Mouse (Mus musculus): ENCODE measurements around the gene Vps25. TPM values are rescaled to one million over a fixed set of nuclear protein-coding genes. Genes with fewer than 3 reads are reported as not detected.

Vps25 gene
- polyA plus RNA-seq, 1 experiment = 82.9 TPM

DNA sequence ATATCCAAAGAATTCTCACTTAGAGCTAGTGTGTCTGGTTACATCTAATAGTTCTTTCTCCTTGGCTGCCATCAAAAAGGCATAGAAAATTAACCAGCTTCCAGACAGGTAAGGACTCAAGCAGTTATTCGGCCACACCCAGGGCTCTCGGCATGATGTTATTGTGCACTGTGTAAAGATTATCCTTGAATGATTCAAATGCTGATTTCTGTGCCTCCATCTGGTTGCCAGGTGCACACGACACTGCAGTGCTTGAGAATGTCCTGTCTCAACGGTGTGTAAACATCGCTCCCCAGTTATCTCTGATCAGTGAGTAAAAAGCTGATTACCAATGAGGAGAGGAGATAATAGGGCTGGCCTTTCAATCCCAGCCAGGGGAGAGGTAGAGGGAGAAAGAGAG, 54.2 kb downstream of the Vps25 start:
- Histone ChIP-seq H3K4me3 (replicated peaks; ENCODE audit: extremely low read depth, low read depth, low read length) (no peak overlapping the region), H3K4me1 (ENCODE audit: control insufficient read depth, insufficient read depth, low read length) (no peaks in the 10 kb centered on the region)
- no peak for DNase-seq
- TF ChIP-seq CTCF (IDR thresholded peaks at IDR 0.05; ENCODE audit: insufficient read depth, low read length) = no peak
- no peak for TF ChIP-seq POLR2A (IDR thresholded peaks at IDR 0.05; ENCODE audit: borderline replicate concordance, extremely low read depth, low read depth, low read length)
- 23% methylated on average over 5 of the region's 5 CpGs for WGBS

Other genes starting within 250 kb of the Vps25 start
- gene Atp6v0a1, start 244.3 kb upstream of the Vps25 start, polyA plus RNA-seq (2012; rRNA removed) = 81.9 and 102 TPM in 2 replicates
- gene Naglu, start 183.7 kb upstream of the Vps25 start, polyA plus RNA-seq (2012; rRNA removed) = 32.2 and 33.5 TPM in 2 replicates
- gene Hsd17b1, start 175.3 kb upstream of the Vps25 start, polyA plus RNA-seq (2012; rRNA removed) = 0.17 and 0.29 TPM in 2 replicates
- 40.2 and 43.9 TPM in 2 replicates for gene Coasy, start 171.1 kb upstream of the Vps25 start, polyA plus RNA-seq (2012; rRNA removed)
- 25.5 and 47.0 TPM in 2 replicates for gene Mlx, start 166.4 kb upstream of the Vps25 start, polyA plus RNA-seq (2012; rRNA removed)
- gene Psmc3ip, start 158.3 kb upstream of the Vps25 start, polyA plus RNA-seq (2012; rRNA removed) = 1.5 and 2.1 TPM in 2 replicates
- 47.6 and 58.8 TPM in 2 replicates for gene Retreg3, start 133.8 kb upstream of the Vps25 start, polyA plus RNA-seq (2012; rRNA removed)
- 10.7 and 14.4 TPM in 2 replicates for gene Tubg1, start 133.8 kb upstream of the Vps25 start, polyA plus RNA-seq (2012; rRNA removed)
- gene Tubg2, start 97.8 kb upstream of the Vps25 start, polyA plus RNA-seq (2012; rRNA removed) = 2.4 and 3.2 TPM in 2 replicates
- 2.6 and 2.7 TPM in 2 replicates for gene Cntnap1, start 83.2 kb upstream of the Vps25 start, polyA plus RNA-seq (2012; rRNA removed)
- gene Plekhh3, start 82.4 kb upstream of the Vps25 start, polyA plus RNA-seq (2012; rRNA removed) = 41.2 and 47.4 TPM in 2 replicates
- 0.45 and 0.62 TPM in 2 replicates for gene Ccr10, start 78.3 kb upstream of the Vps25 start, polyA plus RNA-seq (2012; rRNA removed)
- 38.9 and 50.1 TPM in 2 replicates for gene Ezh1, start 27.2 kb upstream of the Vps25 start, polyA plus RNA-seq (2012; rRNA removed)
- gene Ramp2, start 7.7 kb upstream of the Vps25 start, polyA plus RNA-seq (2012; rRNA removed) = 710 and 828 TPM in 2 replicates
- gene Wnk4, start 6.9 kb downstream of the Vps25 start, polyA plus RNA-seq (2012; rRNA removed) = 6.5 and 10.4 TPM in 2 replicates
- gene Cntd1, start 25.3 kb downstream of the Vps25 start, polyA plus RNA-seq (2012; rRNA removed) = 0.22 and 0.59 TPM in 2 replicates
- 194 and 283 TPM in 2 replicates for gene Coa3, start 25.4 kb downstream of the Vps25 start, polyA plus RNA-seq (2012; rRNA removed)
- 70.3 and 97.9 TPM in 2 replicates for gene Becn1, start 48.6 kb downstream of the Vps25 start, polyA plus RNA-seq (2012; rRNA removed)
- gene Psme3, start 62.5 kb downstream of the Vps25 start, polyA plus RNA-seq (2012; rRNA removed) = 30.6 and 40.4 TPM in 2 replicates
- 3.3 and 3.6 TPM in 2 replicates for gene Aoc2, start 71.4 kb downstream of the Vps25 start, polyA plus RNA-seq (2012; rRNA removed)
- gene Aoc3, start 76.9 kb downstream of the Vps25 start, polyA plus RNA-seq (2012; rRNA removed) = 11.5 and 15.3 TPM in 2 replicates
- gene G6pc, start 113.9 kb downstream of the Vps25 start, polyA plus RNA-seq (2012; rRNA removed) = 0.13 TPM in 1 of 2 replicates, not detected in the other
- 20.5 and 20.9 TPM in 2 replicates for gene Aarsd1, start 163.9 kb downstream of the Vps25 start, polyA plus RNA-seq (2012; rRNA removed)
- gene Gm27029, start 171.1 kb downstream of the Vps25 start, polyA plus RNA-seq (2012; rRNA removed) = 0.22 and 0.36 TPM in 2 replicates
- 21.7 and 22.4 TPM in 2 replicates for gene Rundc1, start 171.4 kb downstream of the Vps25 start, polyA plus RNA-seq (2012; rRNA removed)
- 1.7 and 5.3 TPM in 2 replicates for gene Ptges3l, start 171.6 kb downstream of the Vps25 start, polyA plus RNA-seq (2012; rRNA removed)
- 221 and 297 TPM in 2 replicates for gene Rpl27, start 188.6 kb downstream of the Vps25 start, polyA plus RNA-seq (2012; rRNA removed)
- 57.9 and 76.4 TPM in 2 replicates for gene Ifi35, start 194.7 kb downstream of the Vps25 start, polyA plus RNA-seq (2012; rRNA removed)
- gene Rnd2, start 211.3 kb downstream of the Vps25 start, polyA plus RNA-seq (2012; rRNA removed) = 14.8 and 17.7 TPM in 2 replicates
- gene Vat1, start 212.5 kb downstream of the Vps25 start, polyA plus RNA-seq (2012; rRNA removed) = 224 and 235 TPM in 2 replicates

All from lung, adult 2 months (tissue).